Mouse (Mus musculus) heart, embryonic 11.5 days (tissue): ENCODE results near the gene Gab1. TPM values are rescaled to one million over a fixed set of nuclear protein-coding genes. Genes with fewer than 3 reads are reported as not detected.
"Not testable (repeated sequence)": the region's sequence is repeated elsewhere in the genome, so short reads cannot be mapped to it uniquely, and the experiment has no call there.

ENCODE experiments used
- ATAC-seq: fragments of 200-750 bp; cut with Nextera tagmentation; replicated peaks from 2 replicates; pipeline ENCODE4 v1.8.0; 2017; ENCODE audit warnings: moderate library complexity; ENCODE audit not compliant: insufficient number of reproducible peaks, low FRiP score, low TSS enrichment
- H3K27ac ChIP-seq: fragments of 300-500 bp; sonication (generic); 2 replicates; pipeline ENCODE4 v1.5.1; 2014; ENCODE audit warnings: mild to moderate bottlenecking, low read depth, low read length
- H3K27me3 ChIP-seq: fragments of 300-500 bp; sonication (generic); 2 replicates; pipeline ENCODE4 v1.6.1; 2014; ENCODE audit warnings: mild to moderate bottlenecking, low read length, mixed read lengths; ENCODE audit not compliant: control insufficient read depth, insufficient read depth
- H3K36me3 ChIP-seq: fragments of 300-500 bp; sonication (generic); 2 replicates; pipeline ENCODE4 v1.6.1; 2014; ENCODE audit warnings: mild to moderate bottlenecking, low read length, moderate library complexity, mixed read lengths; ENCODE audit not compliant: control insufficient read depth, insufficient read depth
- H3K4me1 ChIP-seq: fragments of 300-500 bp; sonication (generic); 2 replicates; pipeline ENCODE4 v1.6.1; 2014; ENCODE audit warnings: low read length; ENCODE audit not compliant: control insufficient read depth, insufficient read depth
- H3K4me2 ChIP-seq: fragments of 300-500 bp; sonication (generic); 2 replicates; pipeline ENCODE4 v1.6.1; 2014; ENCODE audit warnings: mild to moderate bottlenecking, moderate library complexity
- H3K4me3 ChIP-seq: fragments of 300-500 bp; sonication (generic); 2 replicates; pipeline ENCODE4 v1.5.1; 2014; ENCODE audit warnings: low read depth, low read length
- H3K9ac ChIP-seq: fragments of 300-500 bp; sonication (generic); 2 replicates; pipeline ENCODE4 v1.6.1; 2014; ENCODE audit warnings: mild to moderate bottlenecking, low read depth, low read length, moderate library complexity
- H3K9me3 ChIP-seq: fragments of 300-500 bp; sonication (generic); replicated peaks from 2 replicates; pipeline ENCODE4 v1.6.1; 2016; ENCODE audit warnings: low read length; ENCODE audit not compliant: control insufficient read depth
- WGBS: fragments of 180-500 bp; shearing (Covaris S2); extraction: QIAGEN DNeasy Blood & Tissue Kit; methylation state at CpG from one replicate; pipeline ENCODE4 v1.1.7; 2014; ENCODE audit not compliant: insufficient replicate concordance; 5-methylcytosine and 5-hydroxymethylcytosine counted together
- polyA plus RNA-seq: library from polyadenylated mRNA; unstranded; fragments of >200 nt; fragmentation: Nextera tagmentation; extraction: Ambion mirVana; gene quantifications from 2 replicates; pipeline ENCODE4 v1.2.1, GENCODE M21; 2014

The Gab1 gene
- polyA plus RNA-seq, 1 experiment from 2014 or later = 35.0 TPM

DNA sequence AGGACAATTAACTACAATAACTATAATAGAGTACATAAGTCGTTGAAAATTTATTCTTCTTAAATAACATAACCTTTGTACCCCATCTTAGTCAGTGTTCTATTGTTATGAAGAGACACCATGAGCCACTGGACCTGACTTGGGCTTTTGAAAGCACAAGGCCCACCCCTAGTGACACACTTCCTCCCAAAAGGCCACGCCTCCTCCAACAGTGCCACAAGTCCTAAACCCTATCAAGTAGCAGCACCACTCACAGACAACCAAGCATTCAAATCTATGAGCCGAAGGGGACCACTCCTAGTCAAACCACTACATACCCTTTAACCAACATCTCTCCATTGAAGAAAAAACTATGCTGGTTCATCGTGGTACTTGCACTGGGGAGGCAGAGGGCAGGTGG is 131.2 kb downstream of the Gab1 start:
- no peak overlapping the region for H3K9ac ChIP-seq
- H3K4me3 ChIP-seq = no peak overlapping the region
- H3K27ac ChIP-seq = no peak overlapping the region
- peaks cover 4% of the 10 kb centered on the region; the same call in 1 of the 2 replicates for H3K4me1 ChIP-seq
- no peaks in the 10 kb centered on the region for H3K27me3 ChIP-seq
- ATAC-seq = no peak
- WGBS = 81% methylated on average over 4 of the region's 4 CpGs
- no peaks in the 10 kb centered on the region for H3K9me3 ChIP-seq
- no peak overlapping the region for H3K4me2 ChIP-seq
- no peaks in the 10 kb centered on the region for H3K36me3 ChIP-seq

DNA sequence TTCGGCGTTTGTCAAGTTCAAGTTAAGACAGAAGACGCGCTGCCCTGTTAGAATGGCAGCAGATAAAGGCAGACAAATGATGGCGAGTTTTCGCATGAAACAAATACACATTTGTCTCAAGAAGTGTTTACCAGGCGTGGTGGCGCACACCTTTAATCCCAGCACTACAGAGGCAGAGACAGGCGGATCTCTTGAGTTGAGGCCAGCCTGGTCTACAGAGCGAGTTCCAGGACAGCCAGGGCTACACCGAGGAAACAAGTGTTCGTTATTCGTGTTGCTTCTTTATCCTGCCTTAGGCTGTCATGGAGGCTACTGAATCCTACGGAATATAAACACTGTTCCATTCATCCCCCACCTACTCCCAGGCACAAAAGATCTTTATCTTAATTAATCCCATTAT is 140.4 kb downstream of the Gab1 start:
- H3K27ac ChIP-seq = peak overlapping the region; percentile 94
- peaks cover 7% of the 10 kb centered on the region for H3K36me3 ChIP-seq
- H3K4me1 ChIP-seq = peaks cover 7% of the 10 kb centered on the region; the same call in 1 of the 2 replicates
- H3K9me3 ChIP-seq = no peaks in the 10 kb centered on the region
- peak overlapping the region; percentile 47 for H3K4me3 ChIP-seq
- H3K4me2 ChIP-seq = peak overlapping the region; percentile 77
- peak overlapping the region; percentile 76 for H3K9ac ChIP-seq
- no peaks in the 10 kb centered on the region for H3K27me3 ChIP-seq
- ATAC-seq = no peak
- 12% methylated on average over 14 of the region's 14 CpGs for WGBS

DNA sequence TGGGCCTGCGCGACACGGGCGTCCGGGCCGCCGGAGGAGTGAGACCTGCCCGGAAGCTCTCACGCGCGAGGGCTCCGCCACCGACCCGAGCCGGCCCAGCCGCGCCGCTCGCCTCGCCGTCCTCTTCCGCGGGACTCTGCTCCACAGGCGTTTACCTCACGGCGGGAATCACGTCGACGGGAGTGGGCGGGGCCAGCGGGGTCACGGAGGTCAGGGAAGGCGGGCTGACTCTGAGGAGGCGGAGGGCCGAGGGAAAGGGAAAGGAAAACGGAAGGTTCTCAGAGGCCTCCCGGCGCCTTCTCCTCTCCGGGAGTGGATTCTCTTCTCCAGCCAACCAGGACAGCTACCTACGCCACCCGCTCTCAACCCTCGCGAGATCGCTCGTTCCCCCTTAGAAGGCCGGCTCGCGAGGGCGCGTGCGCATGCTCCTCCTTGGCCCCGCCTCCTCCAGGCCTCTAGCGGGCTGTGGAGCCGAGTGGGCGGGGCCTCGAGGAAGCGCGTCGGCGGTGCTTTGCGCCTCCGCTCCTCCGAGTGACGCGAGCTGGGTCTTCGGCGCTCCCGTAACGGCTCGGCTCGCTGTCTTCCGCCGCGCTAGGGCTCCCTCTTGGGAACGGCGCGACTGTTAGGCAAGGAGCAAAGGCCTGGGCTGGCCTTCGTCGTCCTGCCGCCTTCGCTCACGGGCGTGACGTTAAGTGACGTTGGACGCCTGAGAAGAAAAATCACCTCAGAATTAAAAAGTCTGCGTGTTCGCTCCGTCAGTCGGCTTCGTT is 141.0 kb downstream of the Gab1 start, which contains the start of gene Smarca5:
TSS of gene Smarca5 (minus strand) at position 343 of the 770 bp plus-strand sequence.
- H3K36me3 ChIP-seq, H3K9me3 ChIP-seq, H3K4me1 ChIP-seq, H3K27me3 ChIP-seq: not testable (repeated sequence)
- peak within 1 kb of the TSS; percentile 98 for H3K4me2 ChIP-seq
- peak within 1 kb of the TSS; percentile 97 for H3K4me3 ChIP-seq
- peak; percentile 94 for ATAC-seq
- peak within 1 kb of the TSS; percentile 99 for H3K27ac ChIP-seq
- H3K9ac ChIP-seq = peak within 1 kb of the TSS; percentile 91
- WGBS = under 1% methylated on average over 67 of the region's 91 CpGs

DNA sequence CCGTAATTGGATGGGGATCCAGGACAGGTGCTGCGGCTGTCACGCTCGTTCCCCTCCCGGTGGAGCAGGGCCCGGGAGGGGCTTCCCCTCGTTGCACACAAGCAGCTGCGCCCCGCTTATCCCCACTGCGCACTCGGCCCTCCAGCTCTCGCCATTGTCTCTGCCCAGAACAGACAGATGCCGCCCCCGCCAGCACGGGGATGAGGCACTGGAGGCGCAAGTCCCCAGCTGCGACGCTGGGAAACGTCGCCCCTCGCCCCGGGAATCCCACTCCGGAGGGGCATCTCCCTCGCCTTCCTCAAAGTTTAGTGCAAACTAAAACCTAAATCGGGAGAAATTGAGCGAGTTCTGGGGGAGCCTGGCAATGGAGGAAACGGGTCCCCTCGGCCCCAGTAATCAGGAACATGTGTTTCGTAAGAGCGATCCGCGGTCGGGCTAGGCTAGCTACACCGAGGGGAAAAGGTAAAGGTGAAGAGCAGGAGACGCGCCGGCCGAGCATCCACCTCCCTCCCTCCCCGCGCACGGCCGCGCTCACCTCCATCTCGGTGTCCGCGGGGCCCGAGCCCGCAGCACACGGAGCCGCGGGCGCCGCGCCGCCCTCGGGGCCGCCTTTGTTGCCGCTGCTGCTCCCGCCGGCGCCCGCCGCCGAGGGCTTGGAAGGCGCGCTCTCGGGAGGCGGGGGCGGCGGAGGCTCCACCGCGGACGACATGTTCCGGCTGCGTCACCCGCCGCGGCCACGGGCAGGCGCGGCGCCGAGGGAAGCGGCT is 141.7 kb downstream of the Gab1 start:
- Histone ChIP-seq H3K27ac (peak overlapping the region; percentile 99), H3K4me2 (peak overlapping the region; percentile 98), H3K4me3 (peak overlapping the region; percentile 97), H3K27me3 (no peaks in the 10 kb centered on the region), H3K36me3 (peaks cover 10% of the 10 kb centered on the region), H3K9ac (peak overlapping the region; percentile 91), H3K9me3 (no peaks in the 10 kb centered on the region), H3K4me1 (peaks cover 7% of the 10 kb centered on the region; the same call in 1 of the 2 replicates)
- ATAC-seq = peak; percentile 56
- under 1% methylated on average over 78 of the region's 84 CpGs for WGBS

DNA sequence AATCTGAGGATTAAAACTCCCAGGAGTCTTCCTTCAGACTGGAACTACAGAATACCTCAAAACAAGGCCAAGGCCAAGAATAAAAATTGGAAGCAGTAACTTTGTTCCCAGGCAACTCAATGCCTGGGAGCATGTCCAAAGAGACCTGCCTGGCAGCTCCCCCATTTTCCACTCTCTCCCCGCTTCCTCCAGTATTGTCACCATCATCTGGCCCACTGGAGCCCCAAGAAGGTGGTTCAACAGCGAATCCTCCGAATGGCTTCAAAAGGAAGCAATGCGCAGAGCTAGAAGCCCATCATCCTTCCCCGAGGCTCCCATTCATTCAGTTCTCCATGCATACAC is 142.3 kb downstream of the Gab1 start:
- ATAC-seq = no peak
- Histone ChIP-seq H3K9me3 (no peaks in the 10 kb centered on the region), H3K4me3 (peak overlapping the region; percentile 97), H3K9ac (peak overlapping the region; percentile 91), H3K4me2 (peak overlapping the region; percentile 98), H3K4me1 (peaks cover 7% of the 10 kb centered on the region; the same call in 1 of the 2 replicates), H3K27ac (peak overlapping the region; percentile 99), H3K27me3 (no peaks in the 10 kb centered on the region), H3K36me3 (peaks cover 12% of the 10 kb centered on the region)
- WGBS = 0% methylated on average over 5 of the region's 5 CpGs

DNA sequence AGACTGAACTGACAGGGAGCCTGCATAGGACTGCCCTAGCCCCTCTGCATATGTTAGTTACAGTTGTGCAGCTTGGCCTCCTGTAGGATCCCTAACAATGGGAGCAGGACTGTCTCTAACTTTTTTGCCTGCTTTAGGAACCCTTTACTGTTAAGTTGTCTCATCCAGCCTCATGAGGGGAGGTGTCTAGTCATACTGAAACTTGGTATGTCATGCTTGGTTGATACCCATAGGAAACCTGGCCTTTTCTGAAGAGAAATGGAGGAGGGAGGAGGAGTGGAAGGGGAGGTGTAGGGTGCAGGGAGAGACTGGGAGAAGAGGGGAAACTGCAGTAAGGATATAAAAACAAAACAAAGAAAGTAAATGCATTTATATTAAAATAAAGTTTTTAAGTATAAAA is 148.0 kb downstream of the Gab1 start:
- Histone ChIP-seq H3K4me2 (no peak overlapping the region), H3K4me3 (no peak overlapping the region), H3K9ac (no peak overlapping the region), H3K36me3 (peaks cover 25% of the 10 kb centered on the region), H3K27me3 (no peaks in the 10 kb centered on the region), H3K4me1 (no peaks in the 10 kb centered on the region; the same call in 1 of the 2 replicates), H3K9me3 (no peaks in the 10 kb centered on the region), H3K27ac (no peak overlapping the region)
- ATAC-seq = no peak

DNA sequence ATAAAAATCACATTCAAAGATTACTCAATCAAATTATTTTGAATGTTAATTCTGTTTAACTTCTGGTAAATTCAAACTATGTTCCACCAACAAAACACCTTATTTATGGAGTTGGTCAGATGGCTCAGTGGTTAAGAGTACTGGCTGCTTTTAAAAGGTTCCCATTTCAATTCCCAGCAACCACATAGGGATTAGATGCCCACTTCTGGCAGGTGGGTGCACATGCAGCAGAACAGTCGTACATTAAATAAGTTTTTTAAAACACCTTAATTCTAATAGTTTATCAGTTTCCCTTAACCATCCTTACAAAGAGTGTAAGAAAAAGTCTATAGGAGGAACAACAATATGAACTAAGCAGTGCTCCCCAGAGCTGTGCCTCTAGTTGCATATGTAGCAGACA is 165.9 kb downstream of the Gab1 start:
- no peak overlapping the region for H3K9ac ChIP-seq
- 81% methylated on average over 1 of the region's 1 CpGs for WGBS
- no peak overlapping the region for H3K4me3 ChIP-seq
- peaks cover 17% of the 10 kb centered on the region for H3K36me3 ChIP-seq
- ATAC-seq = no peak
- no peak overlapping the region for H3K27ac ChIP-seq
- no peaks in the 10 kb centered on the region for H3K4me1 ChIP-seq
- H3K27me3 ChIP-seq = no peaks in the 10 kb centered on the region
- H3K9me3 ChIP-seq = no peaks in the 10 kb centered on the region; the same call in 1 of the 2 replicates
- no peak overlapping the region for H3K4me2 ChIP-seq
